Mouse (Mus musculus) adrenal gland, adult 2 months (tissue): ENCODE data around the gene Cnmd. TPM values are rescaled to one million over a fixed set of nuclear protein-coding genes. Genes with fewer than 3 reads are reported as not detected.

ENCODE experiments used
- polyA plus RNA-seq: library from polyadenylated mRNA; depleted of rRNA; stranded (reverse); fragments of >200 nt; gene quantifications from 2 replicates; pipeline ENCODE4 v1.2.3, GENCODE M21; 2012; rRNA removed
- total RNA-seq, 2 experiments: library from RNA; stranded (reverse); gene quantifications; 2 replicates each; pipeline ENCODE4 v1.2.3; 2021

Cnmd gene
- total and polyA plus RNA-seq, 3 experiments, result 1.8 to 2.4 TPM; not detected in 1

Other genes with a start within 250 kb of the Cnmd start
- 1 to 10 TPM; 6.0 to 9.1 TPM for gene Kbtbd7, start 235.7 kb downstream of the Cnmd start, total RNA-seq
- gene Kbtbd7, start 235.7 kb downstream of the Cnmd start, polyA plus RNA-seq, result 4.7 and 6.1 TPM in 2 replicates
- gene Kbtbd6, start 210.3 kb downstream of the Cnmd start, total RNA-seq, result under 1 TPM; 0.12 to 0.28 TPM
- gene Kbtbd6, start 210.3 kb downstream of the Cnmd start, polyA plus RNA-seq, result 0.51 and 0.55 TPM in 2 replicates
- gene Elf1, start 181.0 kb downstream of the Cnmd start, total RNA-seq, result 10 to 100 TPM; 18.0 to 26.6 TPM
- gene Elf1, start 181.0 kb downstream of the Cnmd start, polyA plus RNA-seq, result 6.5 and 7.5 TPM in 2 replicates
- 10 to 100 TPM; 37.9 to 41.6 TPM for gene Wbp4, start 180.7 kb downstream of the Cnmd start, total RNA-seq
- 4.5 and 5.0 TPM in 2 replicates for gene Wbp4, start 180.7 kb downstream of the Cnmd start, polyA plus RNA-seq
- 100 to 1,000 TPM; 106 to 130 TPM for gene Sugt1, start 74.5 kb downstream of the Cnmd start, total RNA-seq
- gene Sugt1, start 74.5 kb downstream of the Cnmd start, polyA plus RNA-seq, result 3.6 and 4.3 TPM in 2 replicates
- under 1 TPM in 1 of 2 experiments, not detected in 1; 0.37 TPM for gene Pcdh8, start 109.1 kb upstream of the Cnmd start, total RNA-seq
- 0.04 and 0.06 TPM in 2 replicates for gene Pcdh8, start 109.1 kb upstream of the Cnmd start, polyA plus RNA-seq